Mouse (Mus musculus) MEL (cell line): ENCODE results near the gene Slc35e3. TPM values are rescaled to one million over a fixed set of nuclear protein-coding genes. Genes with fewer than 3 reads are reported as not detected.

ENCODE experiments used
- DNase-seq: peaks from one replicate; pipeline ENCODE4 v3.0.0; 2011; ENCODE audit warnings: low read depth, low spot score
- H3K27ac ChIP-seq: 2 replicates; pipeline ENCODE4 v1.5.1; 2012; ENCODE audit warnings: low read depth, mild to moderate bottlenecking, control low read depth, low read length, moderate library complexity; ENCODE audit not compliant: control insufficient read depth
- H3K27me3 ChIP-seq, 2 experiments: fragments of 150-350 bp in 1 of 2; sonication (generic) in 1 of 2; 2 replicates each; pipeline ENCODE4 v1.6.1; 2012; ENCODE audit warnings: low read length in 2 of 2, mild to moderate bottlenecking in 2 of 2, improper control_type of control experiment in 1 of 2, moderate library complexity in 1 of 2; ENCODE audit not compliant: insufficient read depth in 2 of 2, control insufficient read depth in 1 of 2
- H3K36me3 ChIP-seq, 2 experiments: 2 replicates each; pipeline ENCODE4 v1.6.1; 2012 to 2014; ENCODE audit warnings: low read length in 2 of 2, improper control_type of control experiment in 1 of 2, inconsistent platforms in 1 of 2, mild to moderate bottlenecking in 1 of 2; ENCODE audit not compliant: insufficient read depth in 2 of 2, control insufficient read depth in 1 of 2
- H3K4me1 ChIP-seq, 2 experiments: fragments of 150-350 bp in 1 of 2; sonication (generic) in 1 of 2; 2 replicates each; pipeline ENCODE4 v1.6.1; 2012; ENCODE audit warnings: low read length in 2 of 2, improper control_type of control experiment in 1 of 2, mild to moderate bottlenecking in 1 of 2; ENCODE audit not compliant: insufficient read depth in 2 of 2, control insufficient read depth in 1 of 2
- H3K4me3 ChIP-seq, 2 experiments: fragments of 150-350 bp in 1 of 2; sonication (generic) in 1 of 2; 2 replicates each; pipeline ENCODE4 v1.5.1; 2012; ENCODE audit warnings: low read depth in 2 of 2, low read length in 2 of 2, mild to moderate bottlenecking in 2 of 2, moderate library complexity in 2 of 2, control low read depth in 1 of 2, improper control_type of control experiment in 1 of 2; ENCODE audit not compliant: control insufficient read depth in 1 of 2, insufficient read depth in 1 of 2
- H3K79me2 ChIP-seq: 2 replicates; pipeline ENCODE4 v1.6.1; 2012; ENCODE audit warnings: mild to moderate bottlenecking, low read length, moderate library complexity; ENCODE audit not compliant: control insufficient read depth, poor library complexity, insufficient read depth
- H3K9ac ChIP-seq: 2 replicates; pipeline ENCODE4 v1.6.1; 2012; ENCODE audit warnings: low read depth, mild to moderate bottlenecking, control low read depth, low read length, moderate library complexity; ENCODE audit not compliant: control insufficient read depth, poor library complexity, severe bottlenecking
- H3K9me3 ChIP-seq: fragments of 150-350 bp; sonication (generic); replicated peaks from 2 replicates; pipeline ENCODE4 v1.6.1; 2012; ENCODE audit warnings: mild to moderate bottlenecking, low read length, improper control_type of control experiment, moderate library complexity; ENCODE audit not compliant: insufficient read depth
- CHD1 ChIP-seq: IDR thresholded peaks from 2 replicates; pipeline ENCODE4 v1.6.1; 2012; ENCODE audit warnings: low read depth, mild to moderate bottlenecking, inconsistent platforms, low read length, improper control_type of control experiment
- CTCF ChIP-seq, 3 experiments: IDR thresholded peaks in 2 of 3; conservative IDR thresholded peaks in 1 of 3; 2 replicates each; pipeline ENCODE4 v1.5.1; 2011 to 2012; ENCODE audit warnings: low read length in 3 of 3, low read depth in 2 of 3, mild to moderate bottlenecking in 2 of 3, improper control_type of control experiment in 1 of 3, inconsistent platforms in 1 of 3, mixed read lengths in 1 of 3, moderate library complexity in 1 of 3; ENCODE audit not compliant: control insufficient read depth in 1 of 3, insufficient read depth in 1 of 3, poor library complexity in 1 of 3, severe bottlenecking in 1 of 3
- ETS1 ChIP-seq: IDR thresholded peaks from 2 replicates; pipeline ENCODE4 v1.6.1; 2012; ENCODE audit warnings: low read depth, mild to moderate bottlenecking, inconsistent platforms, low read length, improper control_type of control experiment, moderate library complexity
- HCFC1 ChIP-seq: IDR thresholded peaks from 2 replicates; pipeline ENCODE4 v1.6.1; 2012; ENCODE audit warnings: low read depth, mild to moderate bottlenecking, inconsistent platforms, low read length, improper control_type of control experiment, moderate library complexity
- JUND ChIP-seq: IDR thresholded peaks from 2 replicates; pipeline ENCODE4 v1.6.1; 2011; ENCODE audit warnings: low read depth, mild to moderate bottlenecking, improper control_type of control experiment, low read length
- KAT2A ChIP-seq: conservative IDR thresholded peaks from 2 replicates; pipeline ENCODE4 v1.6.1; 2012; ENCODE audit warnings: low read depth, low read length, improper control_type of control experiment, inconsistent platforms
- MAX ChIP-seq: IDR thresholded peaks from 2 replicates; pipeline ENCODE4 v1.6.1; 2011; ENCODE audit warnings: low read length, improper control_type of control experiment
- MEF2A ChIP-seq: IDR thresholded peaks from 2 replicates; pipeline ENCODE4 v1.6.1; 2014; ENCODE audit warnings: low read depth, mild to moderate bottlenecking, inconsistent platforms, low read length, improper control_type of control experiment; ENCODE audit not compliant: poor library complexity, insufficient replicate concordance, severe bottlenecking; ENCODE audit errors: extremely low read depth
- MXI1 ChIP-seq: IDR thresholded peaks from 2 replicates; pipeline ENCODE4 v1.6.1; 2011; ENCODE audit warnings: mild to moderate bottlenecking, low read depth, low read length, improper control_type of control experiment
- MYB ChIP-seq: IDR thresholded peaks from 2 replicates; pipeline ENCODE4 v1.6.1; 2011; ENCODE audit warnings: mild to moderate bottlenecking, low read depth, low read length, improper control_type of control experiment
- NELFE ChIP-seq: IDR thresholded peaks from 2 replicates; pipeline ENCODE4 v1.6.1; 2011; ENCODE audit warnings: low read depth, low read length, improper control_type of control experiment
- NRF1 ChIP-seq: IDR thresholded peaks from 2 replicates; pipeline ENCODE4 v1.6.1; 2014; ENCODE audit warnings: low read depth, mild to moderate bottlenecking, inconsistent platforms, low read length, improper control_type of control experiment, moderate library complexity; ENCODE audit not compliant: poor library complexity, insufficient read depth, severe bottlenecking
- RAD21 ChIP-seq: IDR thresholded peaks from 2 replicates; pipeline ENCODE4 v1.6.1; 2011; ENCODE audit warnings: mild to moderate bottlenecking, low read depth, low read length, improper control_type of control experiment
- SIN3A ChIP-seq: IDR thresholded peaks from 2 replicates; pipeline ENCODE4 v1.6.1; 2012; ENCODE audit warnings: low read length, improper control_type of control experiment, inconsistent platforms
- UBTF ChIP-seq: IDR thresholded peaks from 2 replicates; pipeline ENCODE4 v1.6.1; 2012; ENCODE audit warnings: low read depth, mild to moderate bottlenecking, inconsistent platforms, low read length, improper control_type of control experiment, moderate library complexity, borderline replicate concordance; ENCODE audit not compliant: insufficient read depth
- USF2 ChIP-seq, 2 experiments: IDR thresholded peaks; 2 replicates each; pipeline ENCODE4 v1.6.1; 2011 to 2012; ENCODE audit warnings: improper control_type of control experiment in 2 of 2, low read length in 2 of 2, borderline replicate concordance in 1 of 2, inconsistent platforms in 1 of 2, low read depth in 1 of 2, mild to moderate bottlenecking in 1 of 2; ENCODE audit not compliant: insufficient read depth in 1 of 2
- ZC3H11A ChIP-seq: IDR thresholded peaks from 2 replicates; pipeline ENCODE4 v1.6.1; 2012; ENCODE audit warnings: low read depth, mild to moderate bottlenecking, inconsistent platforms, low read length, improper control_type of control experiment
- ZKSCAN1 ChIP-seq: IDR thresholded peaks from 2 replicates; pipeline ENCODE4 v1.6.1; 2012; ENCODE audit warnings: low read depth, mild to moderate bottlenecking, inconsistent platforms, low read length, improper control_type of control experiment, moderate library complexity
- polyA plus RNA-seq, 2 experiments: library from polyadenylated mRNA; stranded (reverse) in 1 of 2; unstranded in 1 of 2; fragments of >175 nt in 1 of 2; fragments of >200 nt in 1 of 2; gene quantifications; 2 replicates each; pipeline versions ENCODE4 v1.2.1 to v1.2.4; 2012; ENCODE audit warnings: low replicate concordance in 2 of 2, low read depth in 1 of 2; ENCODE audit not compliant: insufficient read length in 2 of 2, insufficient read depth in 1 of 2, missing spikeins in 1 of 2
- total RNA-seq: library from RNA; depleted of rRNA; stranded (reverse); fragments of 300-350 nt; gene quantifications from 2 replicates; pipeline ENCODE4 v1.2.3, GENCODE M21; 2012

The Slc35e3 gene
- total and polyA plus RNA-seq, 3 experiments = 3.7 to 7.4 TPM; not detected in 1

DNA sequence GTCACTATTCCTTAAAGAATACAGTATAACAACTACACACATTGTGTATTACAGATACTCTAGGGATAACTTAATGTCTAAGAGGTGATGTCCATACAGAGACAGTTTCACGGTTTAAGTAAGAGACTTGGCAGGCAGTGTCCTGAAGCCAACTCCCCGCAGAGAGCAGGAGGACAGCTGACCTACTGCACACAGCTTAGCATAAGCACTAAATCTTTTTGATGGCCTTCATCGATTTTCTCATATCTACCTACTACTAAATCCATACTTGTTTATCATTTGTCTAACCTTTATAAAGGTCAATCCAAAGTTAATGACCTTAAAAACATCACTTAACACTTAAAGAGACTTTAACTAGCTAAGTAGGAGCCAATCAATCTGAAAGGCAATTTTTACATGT lies 42.7 kb downstream of the Slc35e3 start:
- H3K27me3 ChIP-seq = no peaks in the 10 kb centered on the region
- peaks cover 19% of the 10 kb centered on the region for H3K79me2 ChIP-seq
- TF ChIP-seq NELFE (no peak), UBTF (no peak), RAD21 (no peak), CHD1 (no peak), MEF2A (no peak), CTCF (IDR thresholded peaks at IDR 0.05 in 2 of 3, conservative IDR thresholded peaks at IDR 0.05 in 1 of 3; ENCODE audit: control insufficient read depth in 1 of 3, insufficient read depth in 1 of 3, low read depth in 2 of 3, low read length in 3 of 3, poor library complexity in 1 of 3, severe bottlenecking in 1 of 3) (no peak), USF2 (IDR thresholded peaks at IDR 0.05; ENCODE audit: borderline replicate concordance in 1 of 2, insufficient read depth in 1 of 2, low read depth in 1 of 2, low read length in 2 of 2) (no peak), MYB (no peak), ZKSCAN1 (no peak), ETS1 (no peak), JUND (no peak), MXI1 (no peak), HCFC1 (no peak), SIN3A (no peak), ZC3H11A (no peak), KAT2A (no peak)
- H3K27ac ChIP-seq = no peak overlapping the region
- no peaks in the 10 kb centered on the region for H3K9me3 ChIP-seq
- H3K36me3 ChIP-seq = peaks cover 5 to 39% of the 10 kb centered on the region in 2 experiments
- DNase-seq = no peak
- H3K4me1 ChIP-seq = no peaks in the 10 kb centered on the region; a peak in 1 of 4 replicates
- no peak overlapping the region for H3K9ac ChIP-seq
- H3K4me3 ChIP-seq = no peak overlapping the region

DNA sequence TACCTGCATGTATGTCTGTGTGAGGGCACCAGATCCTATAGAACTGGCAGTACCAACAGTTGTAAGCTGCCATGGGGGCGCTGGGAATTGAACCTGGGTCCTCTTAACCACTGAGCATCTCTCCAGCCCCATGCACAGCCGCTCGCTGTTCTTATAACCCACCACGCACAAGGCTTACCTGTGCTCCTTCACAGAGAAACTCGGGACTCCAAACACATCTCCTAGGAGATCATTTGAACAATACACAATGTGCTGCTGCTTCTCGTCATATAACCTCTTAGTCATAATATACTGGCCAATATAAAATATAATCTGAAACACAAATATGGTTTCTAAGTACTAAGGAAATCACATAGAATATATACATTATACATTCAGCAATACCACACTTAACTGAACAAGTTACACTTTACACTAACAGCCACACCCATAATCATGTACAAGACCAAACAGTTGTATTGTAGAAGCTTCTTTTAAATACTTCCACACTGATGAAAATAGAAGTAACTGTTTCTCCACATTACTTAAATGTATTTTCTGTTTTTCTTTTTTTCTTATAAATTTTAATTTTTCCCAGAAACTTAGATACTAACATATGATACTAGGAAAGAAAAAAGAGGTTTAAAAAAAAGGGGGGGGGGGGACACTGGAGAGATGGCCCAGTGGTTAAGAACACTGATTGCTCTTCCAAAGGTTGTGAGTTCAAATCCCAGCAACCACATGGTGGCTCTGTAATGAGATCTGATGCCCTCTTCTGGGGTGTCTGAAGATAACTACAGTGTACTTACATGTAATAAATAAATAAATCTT lies 43.9 kb downstream of the Slc35e3 start:
- Histone ChIP-seq H3K79me2 (peaks cover 11% of the 10 kb centered on the region), H3K27ac (no peak overlapping the region), H3K4me1 (no peaks in the 10 kb centered on the region), H3K4me3 (no peak overlapping the region), H3K9ac (no peak overlapping the region), H3K36me3 (peaks cover 1 to 46% of the 10 kb centered on the region in 2 experiments), H3K9me3 (no peaks in the 10 kb centered on the region), H3K27me3 (no peaks in the 10 kb centered on the region)
- TF ChIP-seq NELFE (no peak), NRF1 (no peak), MAX (no peak)
- DNase-seq = no peak
